8 mouse cellular contexts compared by ENCODE assay signal in the genomic region with DNA sequence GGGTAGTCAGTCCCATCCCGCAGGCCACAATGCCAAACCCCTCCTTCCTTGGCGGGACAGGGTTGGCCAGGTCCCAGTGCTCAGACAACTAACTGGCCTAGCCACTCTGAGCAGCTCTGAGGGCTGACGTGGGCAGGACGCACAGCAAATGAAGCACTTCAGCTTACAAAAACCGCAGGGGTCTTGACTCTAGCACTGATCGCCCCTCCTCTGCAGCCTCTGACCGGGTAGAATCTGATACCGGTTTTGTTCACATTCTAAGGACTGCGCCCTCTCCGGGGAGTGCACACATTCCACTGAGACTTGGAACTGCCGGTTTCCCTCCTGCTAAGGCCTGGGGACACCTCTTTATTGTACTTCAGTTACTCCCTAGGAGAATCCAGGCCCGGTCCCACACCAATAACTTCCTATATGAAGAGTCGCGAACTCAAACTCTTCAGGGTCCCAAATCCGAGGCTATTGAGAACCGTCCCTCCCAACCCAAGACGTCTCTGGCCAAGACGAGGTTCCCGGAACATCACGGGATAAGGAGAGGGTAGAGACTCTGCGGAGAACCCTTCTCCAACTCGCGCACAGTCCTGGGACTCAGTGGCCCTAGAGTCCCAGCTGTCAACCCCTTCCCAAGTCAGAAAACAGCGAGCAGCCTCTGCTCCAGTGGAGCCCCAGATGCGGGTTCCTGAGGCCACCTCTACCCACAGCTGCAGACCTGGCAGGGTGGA. TPM values are rescaled to one million over a fixed set of nuclear protein-coding genes. Genes with fewer than 3 reads are reported as not detected.
A peak's percentile ranks its signal among the peaks of the same experiment; 100 is the strongest.
DNase-seq lines count a peak whose midpoint lies in the region; ATAC-seq lines count a peak whose summit lies in the region.

No protein-coding gene starts in this region.

- H3K27ac ChIP-seq in limb, embryonic 15.5 days: peak overlapping the region; percentile 81
- H3K27ac ChIP-seq in midbrain, embryonic 15.5 days: no peak overlapping the region

- H3K36me3 ChIP-seq in limb, embryonic 15.5 days: no peaks in the 10 kb centered on the region
- H3K36me3 ChIP-seq in midbrain, embryonic 15.5 days (replicated peaks): no peaks in the 10 kb centered on the region

- no peaks in the 10 kb centered on the region for H3K9me3 ChIP-seq in limb, embryonic 15.5 days
- H3K9me3 ChIP-seq in midbrain, embryonic 15.5 days: no peaks in the 10 kb centered on the region

- peak overlapping the region; percentile 77 for H3K4me2 ChIP-seq in limb, embryonic 15.5 days
- peak overlapping the region; percentile 96 for H3K4me2 ChIP-seq in midbrain, embryonic 15.5 days

- peaks cover 31% of the 10 kb centered on the region; the same call in 1 of the 2 replicates for H3K4me1 ChIP-seq in limb, embryonic 15.5 days
- peaks cover 9% of the 10 kb centered on the region for H3K4me1 ChIP-seq in midbrain, embryonic 15.5 days

- 0 out of 2 replicates have a peak, but pooled peaks cover 3% of the 10 kb centered on the region for H3K27me3 ChIP-seq in limb, embryonic 15.5 days
- peaks cover 22% of the 10 kb centered on the region; the same call in 1 of the 2 replicates for H3K27me3 ChIP-seq in midbrain, embryonic 15.5 days (replicated peaks)

- ATAC-seq in limb, embryonic 15.5 days (ENCODE audit: insufficient number of reproducible peaks, low FRiP score, low TSS enrichment, low read depth): peak; percentile 64
- peak; percentile 70 for ATAC-seq in midbrain, embryonic 15.5 days (replicated peaks)

- WGBS in limb, embryonic 15.5 days: under 1% methylated on average over 25 of the region's 25 CpGs
- WGBS in midbrain, embryonic 15.5 days: under 1% methylated on average over 25 of the region's 25 CpGs

- H3K4me3 ChIP-seq in limb, embryonic 15.5 days: peak overlapping the region; percentile 62
- peak overlapping the region; percentile 46 for H3K4me3 ChIP-seq in midbrain, embryonic 15.5 days

- peak; percentile 70 for DNase-seq in layer of hippocampus, adult 11-12 months (ENCODE audit: low spot score)
- DNase-seq in layer of hippocampus, adult 9-10 months (ENCODE audit: low spot score): no peak
- DNase-seq in embryo, embryonic 11 days: peak; percentile 80
- peak; percentile 94 to 96 for DNase-seq in heart, adult 18-20 months
- peak; percentile 77 for DNase-seq in kidney, adult 11 months
- peak; percentile 76 for DNase-seq in testis, postnatal 14 days (ENCODE audit: low spot score)

- peak overlapping the region; percentile 56 for H3K9ac ChIP-seq in limb, embryonic 15.5 days
- H3K9ac ChIP-seq in midbrain, embryonic 15.5 days: peak overlapping the region; percentile 40; the same call in 1 of the 2 replicates

RNA-seq across cellular contexts. Expression of gene Plekhf1, which starts 0.5 kb away (rescaled TPM):
- total RNA-seq in heart, adult 18-20 months (2021): 10 to 100 TPM; 12.9 to 13.3 TPM
- polyA plus RNA-seq in limb, embryonic 15.5 days (2015; fragmentation: Nextera tagmentation; extraction: Ambion mirVana): 5.4 and 7.2 TPM in 2 replicates
- polyA plus RNA-seq in midbrain, embryonic 15.5 days (2015; fragmentation: Nextera tagmentation; extraction: Ambion mirVana): 0.48 and 0.72 TPM in 2 replicates

RNA-seq across cellular contexts. Expression of gene Pop4, which starts 43.9 kb away (rescaled TPM):
- total RNA-seq in heart, adult 18-20 months (2021): 1 to 10 TPM; 7.6 to 9.7 TPM
- polyA plus RNA-seq in limb, embryonic 15.5 days (2015; fragmentation: Nextera tagmentation; extraction: Ambion mirVana): 54.6 and 55.0 TPM in 2 replicates
- 74.5 and 77.4 TPM in 2 replicates for polyA plus RNA-seq in midbrain, embryonic 15.5 days (2015; fragmentation: Nextera tagmentation; extraction: Ambion mirVana)

RNA-seq across cellular contexts. Expression of gene 1600014C10Rik, which starts 44.3 kb away (rescaled TPM):
- total RNA-seq in heart, adult 18-20 months (2021): 10 to 100 TPM; 36.7 to 37.9 TPM
- polyA plus RNA-seq in limb, embryonic 15.5 days (2015; fragmentation: Nextera tagmentation; extraction: Ambion mirVana): 16.5 and 17.6 TPM in 2 replicates
- 29.5 and 31.9 TPM in 2 replicates for polyA plus RNA-seq in midbrain, embryonic 15.5 days (2015; fragmentation: Nextera tagmentation; extraction: Ambion mirVana)
